Mouse (Mus musculus) heart, adult 2 months (tissue): ENCODE results near the gene Glt6d1. TPM values are rescaled to one million over a fixed set of nuclear protein-coding genes. Genes with fewer than 3 reads are reported as not detected.

Experiments
- DNase-seq, 2 experiments: peaks; one replicate each; pipeline ENCODE4 v3.0.0; 2021
- H3K27ac ChIP-seq: fragments of 200-600 bp; 2 replicates; pipeline ENCODE4 v1.8.1; 2022
- H3K27me3 ChIP-seq: fragments of 200-500 bp; 2 replicates; pipeline ENCODE4 v1.6.1; 2012; ENCODE audit warnings: mild to moderate bottlenecking, low read length, inconsistent platforms, mixed read lengths; ENCODE audit not compliant: control insufficient read depth, insufficient read depth
- H3K36me3 ChIP-seq: fragments of 200-500 bp; 2 replicates; pipeline ENCODE4 v1.6.1; 2012; ENCODE audit warnings: low read length, inconsistent platforms; ENCODE audit not compliant: control insufficient read depth, insufficient read depth
- H3K4me1 ChIP-seq: fragments of 200-500 bp; 2 replicates; pipeline ENCODE4 v1.6.1; 2011; ENCODE audit warnings: low read length; ENCODE audit not compliant: control insufficient read depth, insufficient read depth
- H3K4me3 ChIP-seq: fragments of 200-600 bp; 2 replicates; pipeline ENCODE4 v1.8.1; 2022
- H3K79me2 ChIP-seq: fragments of 200-500 bp; replicated peaks from 2 replicates; pipeline ENCODE4 v1.6.1; 2012; ENCODE audit warnings: mild to moderate bottlenecking, inconsistent platforms, low read length, moderate library complexity, mixed read lengths; ENCODE audit not compliant: control insufficient read depth, insufficient read depth
- H3K9ac ChIP-seq: fragments of 200-500 bp; 2 replicates; pipeline ENCODE4 v1.6.1; 2012; ENCODE audit warnings: low read depth, mild to moderate bottlenecking, control low read depth, inconsistent platforms, low read length, mixed read lengths
- CTCF ChIP-seq: fragments of 200-600 bp; IDR thresholded peaks from 2 replicates; pipeline ENCODE4 v1.8.1; 2022; ENCODE audit warnings: antibody characterized with exemption, mild to moderate bottlenecking, moderate library complexity
- EP300 ChIP-seq: fragments of 200-500 bp; IDR thresholded peaks from 2 replicates; pipeline ENCODE4 v1.6.1; 2011; ENCODE audit warnings: low read depth, low read length, control low read depth; ENCODE audit not compliant: insufficient read depth
- POLR2A ChIP-seq: fragments of 200-500 bp; IDR thresholded peaks from 2 replicates; pipeline ENCODE4 v1.6.1; 2011; ENCODE audit warnings: mild to moderate bottlenecking, low read depth, low read length, control low read depth; ENCODE audit not compliant: insufficient read depth
- WGBS: fragments of 180-500 bp; shearing (Covaris S2); methylation state at CpG from one replicate; pipeline ENCODE4 v1.1.7; 2018; 5-methylcytosine and 5-hydroxymethylcytosine counted together
- intact Hi-C: fragments of 180-260 bp; cut with DNase I; formaldehyde crosslinking; loops from one replicate; pipeline ENCODE4 v1.15.1; 2025
- polyA plus RNA-seq: library from polyadenylated mRNA; depleted of rRNA; stranded (reverse); fragments of >200 nt; gene quantifications from 2 replicates; pipeline ENCODE4 v1.2.3, GENCODE M21; 2012
- total RNA-seq, 2 experiments: library from RNA; stranded (reverse); gene quantifications; 2 replicates each; pipeline ENCODE4 v1.2.3; 2021

The Glt6d1 gene
- total and polyA plus RNA-seq, 3 experiments, result not detected

DNA sequence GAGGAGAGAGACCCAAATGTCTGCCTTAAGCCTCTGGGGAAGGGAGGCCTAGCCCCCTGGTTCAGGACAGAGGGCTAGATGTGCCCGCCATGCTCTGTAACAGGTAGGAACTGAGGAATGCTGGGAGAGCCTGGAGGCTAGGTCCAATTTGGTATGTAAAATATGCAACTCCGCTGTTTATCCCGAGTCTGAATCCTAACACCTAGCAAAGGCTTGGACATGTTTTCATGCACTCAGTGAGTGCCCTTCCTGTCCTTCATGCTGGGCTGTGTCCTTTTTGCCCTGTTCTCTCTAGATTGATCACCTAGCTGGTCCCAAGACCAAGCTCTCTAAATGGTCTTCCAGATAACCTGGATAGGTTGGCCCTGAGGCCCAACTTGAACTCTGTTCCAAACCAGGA is 44.2 kb upstream of the Glt6d1 start:
- H3K4me1 ChIP-seq, result no peaks in the 10 kb centered on the region; the same call in 1 of the 2 replicates
- no peak overlapping the region for H3K4me3 ChIP-seq
- intact Hi-C loops, result no loop called here
- H3K27me3 ChIP-seq, result peaks cover 3% of the 10 kb centered on the region; the same call in 1 of the 2 replicates
- no peaks in the 10 kb centered on the region for H3K79me2 ChIP-seq
- H3K27ac ChIP-seq, result no peak overlapping the region
- TF ChIP-seq POLR2A (no peak), EP300 (no peak), CTCF (no peak)
- H3K36me3 ChIP-seq, result no peaks in the 10 kb centered on the region
- no peak overlapping the region for H3K9ac ChIP-seq
- WGBS, result 70% methylated on average over 3 of the region's 3 CpGs
- DNase-seq, result no peak

GRCm38 (mm10) chr2:25853998-25854397 is 38.4 kb upstream of the Glt6d1 start:
- Histone ChIP-seq H3K36me3 (no peaks in the 10 kb centered on the region), H3K79me2 (no peaks in the 10 kb centered on the region), H3K4me1 (peaks cover 2% of the 10 kb centered on the region), H3K9ac (no peak overlapping the region), H3K27ac (no peak overlapping the region), H3K4me3 (no peak overlapping the region), H3K27me3 (no peaks in the 10 kb centered on the region)
- no peak for TF ChIP-seq CTCF
- intact Hi-C loops, result no loop called here
- WGBS, result 62% methylated on average over 5 of the region's 5 CpGs
- DNase-seq, result no peak

GRCm38 (mm10) chr2:25852626-25853025 is 37.0 kb upstream of the Glt6d1 start:
- Histone ChIP-seq H3K79me2 (no peaks in the 10 kb centered on the region), H3K4me3 (no peak overlapping the region), H3K4me1 (peaks cover 2% of the 10 kb centered on the region), H3K36me3 (no peaks in the 10 kb centered on the region), H3K9ac (no peak overlapping the region), H3K27me3 (no peaks in the 10 kb centered on the region), H3K27ac (no peak overlapping the region)
- WGBS, result 23% methylated on average over 3 of the region's 3 CpGs
- intact Hi-C loops, result no loop called here
- TF ChIP-seq POLR2A (no peak), EP300 (no peak), CTCF (no peak)
- peak in 1 of 2 experiments; percentile 38 for DNase-seq

DNA sequence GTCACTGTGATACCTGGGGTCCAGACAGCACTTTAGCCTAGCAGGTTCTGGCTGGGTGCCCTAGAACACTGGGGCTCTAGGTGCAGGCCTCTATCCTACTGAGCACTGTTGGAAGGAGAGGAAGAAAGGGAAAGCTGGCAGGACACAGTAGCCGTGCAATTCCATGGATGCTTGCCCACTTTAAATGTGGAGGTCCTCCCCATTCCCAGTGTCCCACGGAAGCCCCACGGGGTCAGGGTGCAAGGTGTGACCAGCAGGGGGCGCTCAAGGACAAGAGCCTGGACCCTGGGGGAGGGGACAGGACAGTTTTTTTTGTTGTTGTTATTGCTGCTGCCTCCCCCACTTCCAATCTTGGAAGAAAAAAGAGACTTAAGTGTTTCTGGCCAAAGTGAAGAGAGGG is 34.7 kb upstream of the Glt6d1 start:
- Histone ChIP-seq H3K36me3 (no peaks in the 10 kb centered on the region), H3K79me2 (no peaks in the 10 kb centered on the region), H3K27ac (no peak overlapping the region), H3K27me3 (no peaks in the 10 kb centered on the region), H3K9ac (no peak overlapping the region), H3K4me1 (peaks cover 2% of the 10 kb centered on the region), H3K4me3 (no peak overlapping the region)
- WGBS, result 9% methylated on average over 4 of the region's 4 CpGs
- TF ChIP-seq CTCF (peak; percentile 83), POLR2A (no peak)
- intact Hi-C loops, result no loop called here
- peak; percentile 36 to 72 for DNase-seq

- intact Hi-C loops, result no loop called here
- no peaks in the 10 kb centered on the region for H3K79me2 ChIP-seq
- H3K36me3 ChIP-seq, result no peaks in the 10 kb centered on the region
- H3K4me1 ChIP-seq, result no peaks in the 10 kb centered on the region; the same call in 1 of the 2 replicates
- 73% methylated on average over 16 of the region's 16 CpGs for WGBS
- no peak within 1 kb of the TSS for H3K27ac ChIP-seq
- H3K4me3 ChIP-seq, result no peak within 1 kb of the TSS
- TF ChIP-seq POLR2A, result no peak
- TF ChIP-seq CTCF, result no peak
- TF ChIP-seq EP300, result no peak
- DNase-seq, result no peak
- no peaks in the 10 kb centered on the region for H3K27me3 ChIP-seq
- H3K9ac ChIP-seq, result no peak within 1 kb of the TSS
Observed at GRCm38 (mm10) chr2:25847226-25847625, 31.6 kb upstream of the Glt6d1 start, which contains the start of gene Sohlh1. Gene Sohlh1 (minus strand): TSS chr2:25847248.

- no peak for TF ChIP-seq EP300
- no peak for TF ChIP-seq POLR2A
- TF ChIP-seq CTCF, result no peak
- Histone ChIP-seq H3K27me3 (no peaks in the 10 kb centered on the region), H3K4me1 (no peaks in the 10 kb centered on the region), H3K4me3 (no peak overlapping the region), H3K36me3 (no peaks in the 10 kb centered on the region), H3K27ac (no peak overlapping the region), H3K79me2 (no peaks in the 10 kb centered on the region), H3K9ac (no peak overlapping the region)
- intact Hi-C loops, result no loop called here
- WGBS, result 72% methylated on average over 8 of the region's 8 CpGs
- no peak for DNase-seq
Observed at GRCm38 (mm10) chr2:25846516-25846915, 30.9 kb upstream of the Glt6d1 start.
